Mouse (Mus musculus) left cerebral cortex, adult 8-10 months (tissue): ENCODE results near the gene Mon1a. TPM values are rescaled to one million over a fixed set of nuclear protein-coding genes. Genes with fewer than 3 reads are reported as not detected.
A peak's percentile ranks its signal among the peaks of the same experiment; 100 is the strongest.

Source experiments
- DNase-seq, 2 experiments: peaks; one replicate each; pipeline ENCODE4 v3.0.0; 2022; ENCODE audit warnings: low spot score in 2 of 2
- total RNA-seq, 4 experiments: library from RNA; stranded (reverse); gene quantifications; 2 replicates each; pipeline ENCODE4 v1.2.4; 2022

Mon1a gene
- total RNA-seq, 4 experiments from 2014 or later: 23.7 to 27.5 (median 26.1) TPM

- no peak for DNase-seq
Measured at GRCm38 (mm10) chr9:107949184-107949921, 61.4 kb downstream of the Mon1a start.

- no peak for DNase-seq
Measured at GRCm38 (mm10) chr9:107949922-107950235, 61.9 kb downstream of the Mon1a start, which contains the start of gene Traip. Gene Traip (plus strand): TSS chr9:107950136.

- DNase-seq: peak; percentile 77 to 88
Measured at GRCm38 (mm10) chr9:107950460-107951355, 62.8 kb downstream of the Mon1a start.

Other genes with a start within 250 kb of the Mon1a start
- 10 to 100 TPM; 82.5 to 94.5 (median 86.9) TPM for gene Slc38a3, start 218.6 kb upstream of the Mon1a start, total RNA-seq
- gene Gnat1, start 208.4 kb upstream of the Mon1a start, total RNA-seq: 1 to 10 TPM in 1 of 4 experiments, under 1 TPM in 3; 0.32 to 1.0 (median 0.62) TPM
- gene Sema3f, start 177.7 kb upstream of the Mon1a start, total RNA-seq: 10 to 100 TPM; 14.5 to 17.6 (median 16.0) TPM
- gene Rbm5, start 117.2 kb upstream of the Mon1a start, total RNA-seq: 100 to 1,000 TPM; 117 to 136 (median 126) TPM
- 10 to 100 TPM; 56.0 to 69.3 (median 59.4) TPM for gene Rbm6, start 14.9 kb upstream of the Mon1a start, total RNA-seq
- 1 to 10 TPM in 2 of 4 experiments, under 1 TPM in 2; 0.72 to 1.7 (median 1.0) TPM for gene Mst1r, start 18.7 kb downstream of the Mon1a start, total RNA-seq
- gene Actl11, start 40.3 kb downstream of the Mon1a start, total RNA-seq: not detected
- 100 to 1,000 TPM; 372 to 403 (median 398) TPM for gene Camkv, start 47.5 kb downstream of the Mon1a start, total RNA-seq
- gene Traip, start 62.0 kb downstream of the Mon1a start, total RNA-seq: 10 to 100 TPM in 3 of 4 experiments, 1 to 10 TPM in 1; 8.6 to 11.9 (median 11.3) TPM
- gene Uba7, start 87.4 kb downstream of the Mon1a start, total RNA-seq: 1 to 10 TPM; 6.1 to 8.4 (median 6.7) TPM
- gene Gm20661, start 94.9 kb downstream of the Mon1a start, total RNA-seq: under 1 TPM in 2 of 4 experiments, not detected in 2; 0.30 to 0.73 TPM
- 1 to 10 TPM; 3.9 to 6.8 (median 5.2) TPM for gene Inka1, start 97.7 kb downstream of the Mon1a start, total RNA-seq
- gene Cdhr4, start 104.3 kb downstream of the Mon1a start, total RNA-seq: 1 to 10 TPM; 2.5 to 3.9 (median 3.2) TPM
- gene Gm20662, start 108.2 kb downstream of the Mon1a start, total RNA-seq: 1 to 10 TPM; 1.8 to 4.8 (median 4.3) TPM
- 100 to 1,000 TPM; 187 to 219 (median 207) TPM for gene Ip6k1, start 114.3 kb downstream of the Mon1a start, total RNA-seq
- 10 to 100 TPM; 13.9 to 17.6 (median 14.8) TPM for gene Gmppb, start 161.1 kb downstream of the Mon1a start, total RNA-seq
- 1 to 10 TPM in 2 of 4 experiments, under 1 TPM in 2; 0.70 to 1.3 (median 1.0) TPM for gene Amigo3, start 165.0 kb downstream of the Mon1a start, total RNA-seq
- not detected for gene Mst1, start 192.3 kb downstream of the Mon1a start, total RNA-seq
- 100 to 1,000 TPM; 109 to 112 (median 111) TPM for gene Rnf123, start 195.2 kb downstream of the Mon1a start, total RNA-seq
- gene Apeh, start 206.5 kb downstream of the Mon1a start, total RNA-seq: 10 to 100 TPM; 34.9 to 41.9 (median 39.3) TPM